Mouse (Mus musculus) neural tube, embryonic 14.5 days (tissue): Measurements from ENCODE around the gene Snd1. TPM values are rescaled to one million over a fixed set of nuclear protein-coding genes. Genes with fewer than 3 reads are reported as not detected.

Source experiments
- ATAC-seq: fragments of 200-750 bp; cut with Nextera tagmentation; 2 replicates; pipeline ENCODE4 v1.8.0; 2017; ENCODE audit warnings: low read depth, mild to moderate bottlenecking, moderate TSS enrichment, moderate library complexity
- H3K27ac ChIP-seq: fragments of 300-500 bp; sonication (generic); 2 replicates; pipeline ENCODE4 v1.5.1; 2014; ENCODE audit warnings: low read depth, mild to moderate bottlenecking, control low read depth, low read length, moderate library complexity, mixed read lengths
- H3K27me3 ChIP-seq: fragments of 300-500 bp; sonication (generic); 2 replicates; pipeline ENCODE4 v1.6.1; 2014; ENCODE audit warnings: low read length; ENCODE audit not compliant: control insufficient read depth, insufficient read depth
- H3K36me3 ChIP-seq: fragments of 300-500 bp; sonication (generic); 2 replicates; pipeline ENCODE4 v1.6.1; 2014; ENCODE audit warnings: low read length, mixed read lengths; ENCODE audit not compliant: control insufficient read depth, insufficient read depth
- H3K4me1 ChIP-seq: fragments of 300-500 bp; sonication (generic); 2 replicates; pipeline ENCODE4 v1.6.1; 2014; ENCODE audit warnings: low read length; ENCODE audit not compliant: control insufficient read depth, insufficient read depth
- H3K4me2 ChIP-seq: fragments of 300-500 bp; sonication (generic); 2 replicates; pipeline ENCODE4 v1.6.1; 2014; ENCODE audit warnings: mild to moderate bottlenecking, low read depth, low read length, control low read depth
- H3K4me3 ChIP-seq: fragments of 300-500 bp; sonication (generic); 2 replicates; pipeline ENCODE4 v1.5.1; 2014; ENCODE audit warnings: low read depth, low read length, control low read depth, mixed read lengths
- H3K9ac ChIP-seq: fragments of 300-500 bp; sonication (generic); replicated peaks from 2 replicates; pipeline ENCODE4 v1.6.1; 2014; ENCODE audit warnings: low read depth, mild to moderate bottlenecking, control low read depth, low read length, mixed read lengths
- H3K9me3 ChIP-seq: fragments of 300-500 bp; sonication (generic); 2 replicates; pipeline ENCODE4 v1.6.1; 2016; ENCODE audit warnings: low read length; ENCODE audit not compliant: control insufficient read depth
- WGBS: fragments of 180-500 bp; shearing (Covaris S2); extraction: QIAGEN DNeasy Blood & Tissue Kit; methylation state at CpG from one replicate; pipeline ENCODE4 v1.1.7; 2014; 5-methylcytosine and 5-hydroxymethylcytosine counted together
- polyA plus RNA-seq: library from polyadenylated mRNA; unstranded; fragments of >200 nt; fragmentation: Nextera tagmentation; extraction: Ambion mirVana; gene quantifications from 2 replicates; pipeline ENCODE4 v1.2.1, GENCODE M21; 2014

Snd1 gene
- polyA plus RNA-seq, 1 experiment from 2014 or later: 73.8 TPM

DNA sequence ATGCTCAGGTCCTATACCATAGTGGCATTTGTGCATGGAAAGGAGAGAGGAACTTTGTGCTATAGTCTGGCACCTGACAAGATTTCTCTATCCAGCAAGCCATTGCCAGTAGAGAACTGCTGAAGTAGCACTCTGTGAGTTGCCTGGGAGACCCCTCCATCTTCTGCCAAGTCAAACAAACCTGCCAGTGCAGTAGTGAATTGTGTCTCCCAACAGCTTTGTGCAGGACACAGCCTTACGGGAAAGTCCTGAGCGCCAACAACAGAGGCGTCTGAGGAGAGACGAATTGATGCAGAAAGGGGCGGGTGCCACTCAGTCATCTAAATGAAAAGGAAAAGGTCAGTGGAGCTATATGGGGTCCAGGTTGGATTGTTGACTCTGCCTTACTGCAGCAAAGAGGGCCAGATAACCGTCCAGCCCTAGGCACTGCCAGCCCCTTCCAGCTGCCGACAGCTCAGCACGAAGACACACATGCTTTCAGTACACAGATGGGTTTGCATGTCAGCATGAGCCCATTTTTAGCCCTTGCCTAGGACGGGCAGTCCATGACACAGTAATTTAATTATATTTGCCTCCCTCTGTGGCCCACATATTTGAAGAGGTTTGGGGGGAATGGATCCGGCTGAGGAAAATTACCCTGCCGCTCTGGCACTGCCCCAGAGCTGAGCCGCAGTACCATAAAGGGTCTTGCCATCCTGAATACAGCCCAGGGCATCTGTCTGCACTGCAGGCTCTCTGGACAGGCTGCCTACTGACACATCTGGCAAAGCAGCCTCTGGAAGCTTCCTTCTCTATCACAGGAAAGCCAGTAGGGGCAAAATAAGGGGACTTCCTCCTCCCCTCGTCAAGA is 344.8 kb downstream of the Snd1 start:
- H3K9me3 ChIP-seq: no peaks in the 10 kb centered on the region
- H3K4me1 ChIP-seq: peaks cover 22% of the 10 kb centered on the region
- H3K4me3 ChIP-seq: no peak overlapping the region
- peak overlapping the region; percentile 48; the same call in 1 of the 2 replicates for H3K27ac ChIP-seq
- ATAC-seq: peak; percentile 83
- H3K27me3 ChIP-seq: no peaks in the 10 kb centered on the region
- no peak overlapping the region for H3K4me2 ChIP-seq
- H3K36me3 ChIP-seq: peaks cover 14% of the 10 kb centered on the region; the same call in 1 of the 2 replicates
- 31% methylated on average over 13 of the region's 13 CpGs for WGBS
- H3K9ac ChIP-seq: no peak overlapping the region

DNA sequence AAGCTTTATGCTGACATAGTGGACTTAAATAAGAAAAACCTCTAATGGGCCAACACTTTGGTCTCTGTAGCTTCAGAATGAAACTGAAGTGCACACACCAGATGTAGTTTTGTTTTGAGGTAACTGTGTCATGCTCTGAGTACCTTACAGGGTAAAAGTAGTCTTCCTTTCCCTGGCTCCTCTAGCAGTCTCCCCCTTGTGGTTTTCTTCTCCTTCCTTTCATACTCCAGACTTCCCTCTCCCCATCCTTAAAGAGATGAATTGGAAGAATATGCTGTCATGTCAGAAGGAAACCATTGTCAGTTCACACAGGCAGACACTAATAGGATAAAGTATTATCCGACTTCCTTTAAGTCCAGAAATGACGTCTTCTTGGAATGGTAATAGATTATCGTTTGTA is 347.4 kb downstream of the Snd1 start:
- no peak for ATAC-seq
- Histone ChIP-seq H3K9ac (no peak overlapping the region), H3K4me2 (no peak overlapping the region), H3K4me1 (peaks cover 40% of the 10 kb centered on the region), H3K9me3 (no peaks in the 10 kb centered on the region), H3K4me3 (no peak overlapping the region), H3K27ac (no peak overlapping the region), H3K36me3 (peaks cover 14% of the 10 kb centered on the region; the same call in 1 of the 2 replicates), H3K27me3 (no peaks in the 10 kb centered on the region)
- 82% methylated on average over 3 of the region's 3 CpGs for WGBS

DNA sequence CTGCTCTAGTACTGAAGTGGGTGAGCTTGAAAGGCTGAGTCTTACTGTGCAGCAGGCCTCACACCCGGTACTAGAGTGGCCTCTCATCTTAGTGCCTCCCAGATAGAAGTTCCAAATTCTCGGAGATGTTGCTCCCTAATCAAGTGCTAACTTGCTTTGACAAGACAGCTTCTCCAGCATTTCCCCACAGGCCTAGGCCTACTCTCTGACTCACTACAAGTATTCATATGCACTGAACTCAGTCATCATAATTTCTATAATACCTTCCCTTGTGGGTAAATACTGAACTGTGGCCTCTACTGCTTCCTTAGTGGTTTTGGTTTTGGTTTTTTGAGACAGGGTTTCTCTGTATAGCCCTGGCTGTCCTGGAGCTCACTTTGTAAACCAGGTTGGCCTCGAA is 348.4 kb downstream of the Snd1 start:
- Histone ChIP-seq H3K36me3 (peaks cover 10% of the 10 kb centered on the region; the same call in 1 of the 2 replicates), H3K27ac (no peak overlapping the region), H3K9ac (no peak overlapping the region), H3K4me2 (no peak overlapping the region), H3K27me3 (no peaks in the 10 kb centered on the region), H3K9me3 (no peaks in the 10 kb centered on the region), H3K4me3 (no peak overlapping the region), H3K4me1 (peaks cover 50% of the 10 kb centered on the region)
- no peak for ATAC-seq
- WGBS: 93% methylated on average over 3 of the region's 3 CpGs

DNA sequence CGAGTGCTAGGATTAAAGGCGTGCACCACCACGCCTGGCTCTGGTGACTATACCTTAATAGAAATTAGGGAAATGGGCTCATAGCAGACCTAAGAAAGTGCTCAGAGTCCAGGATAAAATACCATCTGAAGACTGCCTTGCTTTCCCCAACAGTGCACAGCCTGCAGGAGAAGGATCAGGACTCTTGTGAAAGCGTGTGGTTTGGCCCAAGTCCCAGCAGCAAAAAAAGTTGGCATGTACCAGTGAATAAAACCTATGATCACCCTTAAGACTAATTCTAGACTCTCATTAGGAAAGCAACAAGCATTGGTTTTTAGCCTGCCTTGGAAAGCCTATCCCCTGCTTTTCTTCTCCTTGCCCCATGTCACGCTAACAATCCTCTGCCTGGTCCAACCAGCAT is 348.9 kb downstream of the Snd1 start:
- H3K9ac ChIP-seq: no peak overlapping the region
- no peak for ATAC-seq
- no peak overlapping the region for H3K4me3 ChIP-seq
- H3K9me3 ChIP-seq: no peaks in the 10 kb centered on the region
- no peak overlapping the region for H3K27ac ChIP-seq
- H3K36me3 ChIP-seq: peaks cover 7% of the 10 kb centered on the region; the same call in 1 of the 2 replicates
- no peaks in the 10 kb centered on the region for H3K27me3 ChIP-seq
- 91% methylated on average over 5 of the region's 5 CpGs for WGBS
- no peak overlapping the region for H3K4me2 ChIP-seq
- H3K4me1 ChIP-seq: peaks cover 49% of the 10 kb centered on the region

DNA sequence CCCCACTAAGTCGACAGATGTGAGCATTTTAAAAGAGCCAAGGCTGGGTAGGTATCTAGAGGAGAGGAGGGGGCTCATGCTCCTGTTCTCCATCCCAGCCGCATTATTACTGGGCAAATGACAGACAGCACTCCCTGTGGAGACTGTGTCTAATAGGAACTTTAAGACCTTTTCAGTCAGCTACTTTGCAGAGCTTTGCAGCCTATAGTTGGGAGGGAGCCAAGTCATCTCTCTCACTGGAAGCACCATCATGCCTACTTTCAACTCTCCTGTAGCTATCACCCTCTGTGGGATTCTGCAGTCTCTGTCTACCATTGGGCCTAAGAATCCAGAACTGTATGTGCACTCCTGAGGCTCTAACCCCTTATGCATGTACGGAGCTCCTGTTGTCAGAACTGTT is 351.0 kb downstream of the Snd1 start:
- 36% methylated on average over 3 of the region's 3 CpGs for WGBS
- no peak overlapping the region for H3K4me3 ChIP-seq
- H3K4me1 ChIP-seq: peaks cover 48% of the 10 kb centered on the region

DNA sequence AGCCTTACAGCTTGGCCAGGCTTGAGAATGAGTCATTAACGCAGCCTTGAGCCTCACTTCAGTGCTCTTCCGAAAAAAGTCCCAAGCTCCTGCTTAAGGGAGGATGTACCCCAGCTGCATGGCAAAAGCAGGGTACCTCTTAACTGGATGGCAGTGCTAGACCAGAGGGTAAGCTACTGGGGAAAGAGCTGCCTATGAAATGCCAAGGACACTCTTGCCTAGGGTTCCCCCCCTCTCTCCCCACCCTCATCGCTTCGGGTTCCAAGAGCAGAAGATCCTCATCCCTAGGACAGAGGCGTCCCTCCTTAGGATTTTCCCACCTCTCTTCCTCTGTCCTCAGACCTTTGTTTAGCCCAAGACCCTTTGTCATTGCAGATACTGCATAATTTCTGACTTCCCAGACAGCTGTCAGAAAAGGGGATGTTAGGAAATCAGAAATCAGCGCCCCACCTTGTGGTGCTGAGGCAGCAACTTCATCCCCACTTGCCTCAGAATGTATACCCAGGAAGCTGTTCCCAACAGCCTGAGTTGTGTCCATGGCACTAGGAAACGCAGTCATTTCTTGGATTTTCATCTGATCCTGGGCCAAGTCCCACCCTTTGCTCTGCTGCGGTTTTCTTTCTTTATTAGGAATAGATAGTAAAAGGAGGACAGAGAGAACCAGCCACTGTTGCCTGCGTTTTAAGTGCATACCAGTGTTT is 351.9 kb downstream of the Snd1 start:
- peak overlapping the region; percentile 92 for H3K4me2 ChIP-seq
- H3K27ac ChIP-seq: no peak overlapping the region; the same call in 1 of the 2 replicates
- H3K36me3 ChIP-seq: 0 out of 2 replicates have a peak, but pooled peaks cover under 1% of the 10 kb centered on the region
- 45% methylated on average over 9 of the region's 9 CpGs for WGBS
- peak overlapping the region; percentile 51 for H3K9ac ChIP-seq
- peak overlapping the region; percentile 82 for H3K4me3 ChIP-seq
- peaks cover 49% of the 10 kb centered on the region for H3K4me1 ChIP-seq
- no peak for ATAC-seq
- no peaks in the 10 kb centered on the region for H3K27me3 ChIP-seq
- no peaks in the 10 kb centered on the region for H3K9me3 ChIP-seq

More for the DNA sequence above, 351.0 kb downstream of the Snd1 start:
- no peak for ATAC-seq
- Histone ChIP-seq H3K9me3 (no peaks in the 10 kb centered on the region), H3K36me3 (0 out of 2 replicates have a peak, but pooled peaks cover 7% of the 10 kb centered on the region), H3K9ac (no peak overlapping the region), H3K27ac (no peak overlapping the region), H3K4me2 (peak overlapping the region; percentile 92), H3K27me3 (no peaks in the 10 kb centered on the region)

DNA sequence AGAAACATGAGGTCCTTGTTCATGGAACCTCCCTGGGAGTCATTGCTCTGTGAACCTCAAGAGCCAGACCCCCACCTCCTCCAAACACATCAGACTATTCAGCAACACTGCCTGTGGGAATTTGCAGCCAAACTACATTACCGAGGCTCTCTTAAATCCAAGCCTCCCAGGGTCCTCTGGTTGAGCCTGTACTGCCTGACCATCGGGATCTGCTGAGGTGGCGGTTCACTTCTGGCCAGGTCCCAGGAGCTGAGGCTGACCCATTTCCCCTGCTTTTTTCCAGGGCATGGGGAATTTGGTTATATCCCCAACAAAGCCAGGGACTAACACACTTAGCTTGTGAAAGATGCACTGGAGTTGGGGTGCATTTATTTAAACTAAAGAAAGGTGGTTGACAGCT is 352.6 kb downstream of the Snd1 start:
- peaks cover 3% of the 10 kb centered on the region; the same call in 1 of the 2 replicates for H3K27me3 ChIP-seq
- H3K9me3 ChIP-seq: no peaks in the 10 kb centered on the region
- ATAC-seq: no peak
- 12% methylated on average over 3 of the region's 3 CpGs for WGBS
- peak overlapping the region; percentile 92 for H3K4me2 ChIP-seq
- H3K9ac ChIP-seq: peak overlapping the region; percentile 51; the same call in 1 of the 2 replicates
- no peaks in the 10 kb centered on the region for H3K36me3 ChIP-seq
- H3K4me1 ChIP-seq: peaks cover 49% of the 10 kb centered on the region
- H3K4me3 ChIP-seq: peak overlapping the region; percentile 82
- no peak overlapping the region for H3K27ac ChIP-seq

DNA sequence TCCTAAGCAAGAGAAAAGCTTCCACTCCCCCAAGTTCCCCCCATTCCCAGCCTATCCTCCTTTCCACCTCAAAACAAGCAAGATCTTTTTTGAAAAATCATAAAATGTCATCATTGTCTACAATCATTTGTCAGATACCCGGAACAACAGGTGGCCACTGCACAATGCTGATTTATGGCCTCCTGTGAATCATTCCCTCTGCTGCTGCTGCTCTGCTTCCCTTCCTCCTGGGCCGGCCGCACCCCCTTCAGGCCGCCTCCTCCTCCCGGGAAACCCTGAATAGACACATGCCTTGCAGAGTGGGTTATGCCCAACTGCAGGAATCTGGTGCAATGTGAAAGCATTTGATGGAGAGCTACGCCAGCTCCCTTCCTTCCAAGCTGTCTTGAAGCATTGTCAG is 353.7 kb downstream of the Snd1 start:
- no peaks in the 10 kb centered on the region for H3K9me3 ChIP-seq
- WGBS: 3% methylated on average over 6 of the region's 6 CpGs
- ATAC-seq: no peak
- H3K9ac ChIP-seq: peak overlapping the region; percentile 52
- peaks cover 49% of the 10 kb centered on the region for H3K4me1 ChIP-seq
- peak overlapping the region; percentile 82 for H3K4me3 ChIP-seq
- H3K27ac ChIP-seq: no peak overlapping the region
- H3K27me3 ChIP-seq: peaks cover 3% of the 10 kb centered on the region; the same call in 1 of the 2 replicates
- peak overlapping the region; percentile 92 for H3K4me2 ChIP-seq
- no peaks in the 10 kb centered on the region for H3K36me3 ChIP-seq

DNA sequence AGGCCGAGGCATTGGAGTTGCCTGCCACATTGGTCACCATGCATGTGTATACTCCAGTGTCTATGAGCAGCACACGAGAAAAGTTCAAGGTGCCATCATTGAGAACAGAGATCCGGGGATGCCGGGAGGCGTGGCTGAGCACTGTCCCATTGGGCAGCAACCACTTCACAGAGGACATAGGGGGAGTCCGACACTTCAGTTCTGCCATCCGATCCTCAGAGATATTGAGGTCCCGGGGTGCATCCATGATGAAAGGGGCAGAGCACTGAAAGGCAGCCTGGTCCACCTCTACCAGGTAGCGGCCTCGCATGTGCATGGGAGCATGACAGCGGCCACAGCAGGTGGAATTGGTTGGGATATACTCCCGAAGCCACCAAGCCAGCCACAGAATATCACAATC is 355.4 kb downstream of the Snd1 start:
- 70% methylated on average over 12 of the region's 12 CpGs for WGBS
- Histone ChIP-seq H3K4me1 (peaks cover 52% of the 10 kb centered on the region), H3K27ac (no peak overlapping the region), H3K27me3 (peaks cover 3% of the 10 kb centered on the region; the same call in 1 of the 2 replicates), H3K9me3 (no peaks in the 10 kb centered on the region), H3K36me3 (no peaks in the 10 kb centered on the region), H3K4me3 (peak overlapping the region; percentile 82), H3K9ac (no peak overlapping the region; the same call in 1 of the 2 replicates), H3K4me2 (peak overlapping the region; percentile 92)
- ATAC-seq: no peak
